In the genomic region with DNA sequence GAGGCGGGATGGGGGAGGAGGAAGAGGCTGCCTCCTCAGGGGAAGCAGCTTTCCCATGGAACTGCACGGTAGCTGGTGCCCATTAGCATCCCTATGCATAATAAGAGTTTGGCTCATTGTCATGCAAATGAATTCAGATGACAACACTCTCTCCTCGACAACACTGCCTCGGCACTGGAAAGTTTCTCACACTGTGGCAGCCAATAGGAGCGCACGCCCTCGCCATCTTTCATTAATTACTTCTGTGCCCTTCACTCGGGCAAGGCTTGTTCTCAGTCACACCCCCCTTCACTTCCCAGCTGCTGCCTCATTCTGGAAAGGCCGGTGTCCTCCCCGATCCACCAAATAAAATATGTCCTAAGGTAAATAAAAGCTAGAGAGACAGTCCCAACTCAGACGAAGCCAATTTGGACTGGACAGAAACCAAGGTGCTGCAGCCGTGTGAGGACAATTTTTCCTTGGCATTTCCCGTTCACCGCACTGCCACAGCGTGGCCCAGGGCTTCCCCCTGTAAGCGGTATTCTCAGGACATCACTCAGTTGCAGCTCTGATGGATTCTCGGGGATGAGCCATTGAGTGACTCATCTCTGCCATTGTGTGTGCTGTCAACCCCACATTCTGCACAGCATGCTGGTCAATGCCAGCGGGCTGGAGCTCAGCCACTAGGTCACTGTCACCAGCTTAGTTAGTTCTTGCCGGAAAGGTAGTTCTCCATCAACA, we compare ENCODE assay signal across 8 mouse cellular contexts. TPM values are rescaled to one million over a fixed set of nuclear protein-coding genes. Genes with fewer than 3 reads are reported as not detected.
DNase-seq lines count a peak whose midpoint lies in the region; ATAC-seq and TF ChIP-seq lines count a peak whose summit lies in the region.

No protein-coding gene starts in this region.

- H3K36me3 ChIP-seq in midbrain, embryonic 13.5 days = no peaks in the 10 kb centered on the region

- intact Hi-C loops in gastrocnemius, adult 2 months (cut with DNase I) = no loop called here

- 0 out of 2 replicates have a peak overlapping the region, but pooled peaks have one; percentile 34 for H3K9ac ChIP-seq in midbrain, embryonic 13.5 days (replicated peaks)

- H3K4me2 ChIP-seq in midbrain, embryonic 13.5 days (replicated peaks) = peak overlapping the region; percentile 53

- 2% methylated on average over 19 of the region's 19 CpGs for WGBS in midbrain, embryonic 13.5 days

- H3K27me3 ChIP-seq in midbrain, embryonic 13.5 days = no peaks in the 10 kb centered on the region

- DNase-seq in gastrocnemius, adult 2 months = peak; percentile 20
- DNase-seq in gastrocnemius, postnatal 10 days = no peak
- peak; percentile 31 for DNase-seq in cerebellum, adult 9-11 months
- peak; percentile 47 to 64 for DNase-seq in frontal cortex, postnatal 36 days (ENCODE audit: low spot score in 2 of 2)
- DNase-seq in layer of hippocampus, adult 9-10 months (ENCODE audit: low spot score) = peak; percentile 30
- no peak for DNase-seq in spleen, postnatal 4 days (ENCODE audit: low spot score in 2 of 2)
- DNase-seq in MN1 (ENCODE audit: low spot score) = no peak

- peak; percentile 92 for ATAC-seq in midbrain, embryonic 13.5 days

- no peak overlapping the region for H3K27ac ChIP-seq in gastrocnemius, adult 2 months
- peak overlapping the region; percentile 80 for H3K27ac ChIP-seq in midbrain, embryonic 13.5 days

- H3K4me3 ChIP-seq in gastrocnemius, adult 2 months = peak overlapping the region; percentile 32
- H3K4me3 ChIP-seq in midbrain, embryonic 13.5 days (replicated peaks) = peak overlapping the region; percentile 29

- no peaks in the 10 kb centered on the region for H3K9me3 ChIP-seq in midbrain, embryonic 13.5 days

- no peak for TF ChIP-seq CTCF in gastrocnemius, adult 2 months (IDR thresholded peaks at IDR 0.05)

- H3K4me1 ChIP-seq in midbrain, embryonic 13.5 days (replicated peaks) = peaks cover 50% of the 10 kb centered on the region

RNA-seq across cellular contexts. Expression of a gene that starts 29.3 kb away (rescaled TPM):
- total RNA-seq in gastrocnemius, adult 2 months (2021) = 1 to 10 TPM; 2.3 to 3.4 TPM
- total RNA-seq in gastrocnemius, postnatal 10 days (2021) = 1 to 10 TPM; 2.1 to 2.7 TPM
- polyA plus RNA-seq in midbrain, embryonic 13.5 days (2015; fragmentation: Nextera tagmentation; extraction: Ambion mirVana) = 71.5 and 83.9 TPM in 2 replicates

Comparison
In these comparisons a context has a peak if more than half of its experiments do, and no peak if none do; other contexts are left out.
1. DNase-seq: peak in gastrocnemius, adult 2 months (single experiment), cerebellum, adult 9-11 months (single experiment), frontal cortex, postnatal 36 days (2 of 2) and layer of hippocampus, adult 9-10 months (single experiment); none in gastrocnemius, postnatal 10 days (single experiment), spleen, postnatal 4 days (0 of 2) and MN1 (single experiment).